Mouse (Mus musculus): ENCODE data around the gene Galnt16.

Gene Galnt16

GRCm38 (mm10) chr12:80577049-80577448 lies 59.0 kb downstream of the Galnt16 start:
- in situ Hi-C loops (cut with MboI; ENCODE audit: low pct_unique_long_range_greater_than_20kb in 1 of 2, low sequenced_read_pairs in 2 of 2, unreplicated experiment in 1 of 2), result no loop called here

GRCm38 (mm10) chr12:80581357-80581756 lies 63.3 kb downstream of the Galnt16 start:
- in situ Hi-C loops (cut with MboI; ENCODE audit: low pct_unique_long_range_greater_than_20kb in 1 of 2, low sequenced_read_pairs in 2 of 2, unreplicated experiment in 1 of 2), result no loop called here

GRCm38 (mm10) chr12:80584973-80585372 lies 66.9 kb downstream of the Galnt16 start:
- in situ Hi-C loops (cut with MboI; ENCODE audit: low pct_unique_long_range_greater_than_20kb in 1 of 2, low sequenced_read_pairs in 2 of 2, unreplicated experiment in 1 of 2), result no loop called here

- in situ Hi-C loops (cut with MboI; ENCODE audit: low pct_unique_long_range_greater_than_20kb in 1 of 2, low sequenced_read_pairs in 2 of 2, unreplicated experiment in 1 of 2), result no loop called here
These were observed 76.1 kb downstream of the Galnt16 start for GRCm38 (mm10) chr12:80594141-80594540.

- in situ Hi-C loops (cut with MboI; ENCODE audit: low pct_unique_long_range_greater_than_20kb in 1 of 2, low sequenced_read_pairs in 2 of 2, unreplicated experiment in 1 of 2), result no loop called here
These were observed 76.7 kb downstream of the Galnt16 start for GRCm38 (mm10) chr12:80594781-80595180.

- in situ Hi-C loops (cut with MboI; ENCODE audit: low pct_unique_long_range_greater_than_20kb in 1 of 2, low sequenced_read_pairs in 2 of 2, unreplicated experiment in 1 of 2), result no loop called here
These were observed 77.5 kb downstream of the Galnt16 start for GRCm38 (mm10) chr12:80595566-80595965.

- in situ Hi-C loops (cut with MboI; ENCODE audit: low pct_unique_long_range_greater_than_20kb in 1 of 2, low sequenced_read_pairs in 2 of 2, unreplicated experiment in 1 of 2), result no loop called here
These were observed 77.9 kb downstream of the Galnt16 start for GRCm38 (mm10) chr12:80595968-80596367.

- in situ Hi-C loops (cut with MboI; ENCODE audit: low pct_unique_long_range_greater_than_20kb in 1 of 2, low sequenced_read_pairs in 2 of 2, unreplicated experiment in 1 of 2), result no loop called here
These were observed 80.2 kb downstream of the Galnt16 start for GRCm38 (mm10) chr12:80598236-80598635.

- in situ Hi-C loops (cut with MboI; ENCODE audit: low pct_unique_long_range_greater_than_20kb in 1 of 2, low sequenced_read_pairs in 2 of 2, unreplicated experiment in 1 of 2), result no loop called here
These were observed 80.7 kb downstream of the Galnt16 start for GRCm38 (mm10) chr12:80598756-80599155.

GRCm38 (mm10) chr12:80601597-80602269 lies 83.7 kb downstream of the Galnt16 start:
- in situ Hi-C loops (cut with MboI; ENCODE audit: low pct_unique_long_range_greater_than_20kb in 1 of 2, low sequenced_read_pairs in 2 of 2, unreplicated experiment in 1 of 2), result loop anchor here in 1 of 2 experiments (25.0 kb wide), 1 partner anchor 439 kb away; no protein-coding TSS in a partner anchor

GRCm38 (mm10) chr12:80602432-80602831 lies 84.4 kb downstream of the Galnt16 start:
- in situ Hi-C loops (cut with MboI; ENCODE audit: low pct_unique_long_range_greater_than_20kb in 1 of 2, low sequenced_read_pairs in 2 of 2, unreplicated experiment in 1 of 2), result loop anchor here in 1 of 2 experiments (25.0 kb wide), 1 partner anchor 440 kb away; no protein-coding TSS in a partner anchor

- in situ Hi-C loops (cut with MboI; ENCODE audit: low pct_unique_long_range_greater_than_20kb in 1 of 2, low sequenced_read_pairs in 2 of 2, unreplicated experiment in 1 of 2), result loop anchor here in 1 of 2 experiments (25.0 kb wide), 1 partner anchor 441 kb away; no protein-coding TSS in a partner anchor
These were observed 85.5 kb downstream of the Galnt16 start for GRCm38 (mm10) chr12:80603566-80603965.

GRCm38 (mm10) chr12:80604218-80604617 lies 86.1 kb downstream of the Galnt16 start:
- in situ Hi-C loops (cut with MboI; ENCODE audit: low pct_unique_long_range_greater_than_20kb in 1 of 2, low sequenced_read_pairs in 2 of 2, unreplicated experiment in 1 of 2), result loop anchor here in 1 of 2 experiments (25.0 kb wide), 1 partner anchor 442 kb away; no protein-coding TSS in a partner anchor

- in situ Hi-C loops (cut with MboI; ENCODE audit: low pct_unique_long_range_greater_than_20kb in 1 of 2, low sequenced_read_pairs in 2 of 2, unreplicated experiment in 1 of 2), result loop anchor here in 1 of 2 experiments (25.0 kb wide), 1 partner anchor 446 kb away; no protein-coding TSS in a partner anchor
These were observed 90.5 kb downstream of the Galnt16 start for GRCm38 (mm10) chr12:80608576-80608975.

- in situ Hi-C loops (cut with MboI; ENCODE audit: low pct_unique_long_range_greater_than_20kb in 1 of 2, low sequenced_read_pairs in 2 of 2, unreplicated experiment in 1 of 2), result loop anchor here in 1 of 2 experiments (25.0 kb wide), 1 partner anchor 448 kb away; no protein-coding TSS in a partner anchor
These were observed 91.9 kb downstream of the Galnt16 start for GRCm38 (mm10) chr12:80609928-80610327.

- in situ Hi-C loops (cut with MboI; ENCODE audit: low pct_unique_long_range_greater_than_20kb in 1 of 2, low sequenced_read_pairs in 2 of 2, unreplicated experiment in 1 of 2), result loop anchor here in 1 of 2 experiments (25.0 kb wide), 1 partner anchor 450 kb away; no protein-coding TSS in a partner anchor
These were observed 94.2 kb downstream of the Galnt16 start for GRCm38 (mm10) chr12:80612113-80612791.

GRCm38 (mm10) chr12:80615371-80616257 lies 97.5 kb downstream of the Galnt16 start:
- in situ Hi-C loops (cut with MboI; ENCODE audit: low pct_unique_long_range_greater_than_20kb in 1 of 2, low sequenced_read_pairs in 2 of 2, unreplicated experiment in 1 of 2), result loop anchor here in 1 of 2 experiments (25.0 kb wide), 1 partner anchor 453 kb away; no protein-coding TSS in a partner anchor

GRCm38 (mm10) chr12:80620501-80620900 lies 102.4 kb downstream of the Galnt16 start:
- in situ Hi-C loops (cut with MboI; ENCODE audit: low pct_unique_long_range_greater_than_20kb in 1 of 2, low sequenced_read_pairs in 2 of 2, unreplicated experiment in 1 of 2), result loop anchor here in 1 of 2 experiments (25.0 kb wide), 1 partner anchor 458 kb away; no protein-coding TSS in a partner anchor

Data from mouse embryonic stem cell (cell line).